Mouse (Mus musculus) R1 (cell line): ENCODE data around the gene Hs6st2.
A peak's percentile ranks its signal among the peaks of the same experiment; 100 is the strongest.

Experiments used
- DNase-seq: peaks from one replicate; pipeline ENCODE4 v3.0.0-alpha.2; 2018; ENCODE audit warnings: low read depth, low spot score

Hs6st2 gene

GRCm38 (mm10) chrX:51585444-51585843, 96.2 kb downstream of the Hs6st2 start:
- DNase-seq: no peak

DNA sequence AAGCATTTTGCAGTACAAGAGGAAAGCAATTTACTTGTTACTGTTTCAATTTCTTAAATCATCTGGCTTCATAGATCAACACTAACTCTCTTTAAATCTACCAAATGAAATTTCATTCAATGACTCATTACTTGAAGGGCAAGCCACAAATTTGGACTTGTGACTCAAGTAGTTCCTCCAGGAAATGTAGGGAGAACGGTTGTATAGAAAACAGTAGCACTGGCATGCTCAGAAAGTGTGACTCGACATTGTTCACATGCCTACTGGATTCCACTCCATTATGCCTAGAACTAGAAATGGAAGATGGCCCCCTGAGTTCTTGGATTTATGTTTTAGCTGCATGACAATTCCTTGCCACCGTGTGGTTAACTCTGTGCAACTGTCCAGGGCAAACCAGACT, 100.0 kb downstream of the Hs6st2 start:
- DNase-seq: no peak

- no peak for DNase-seq
Measured at GRCm38 (mm10) chrX:51561880-51562279, 119.8 kb downstream of the Hs6st2 start.

DNA sequence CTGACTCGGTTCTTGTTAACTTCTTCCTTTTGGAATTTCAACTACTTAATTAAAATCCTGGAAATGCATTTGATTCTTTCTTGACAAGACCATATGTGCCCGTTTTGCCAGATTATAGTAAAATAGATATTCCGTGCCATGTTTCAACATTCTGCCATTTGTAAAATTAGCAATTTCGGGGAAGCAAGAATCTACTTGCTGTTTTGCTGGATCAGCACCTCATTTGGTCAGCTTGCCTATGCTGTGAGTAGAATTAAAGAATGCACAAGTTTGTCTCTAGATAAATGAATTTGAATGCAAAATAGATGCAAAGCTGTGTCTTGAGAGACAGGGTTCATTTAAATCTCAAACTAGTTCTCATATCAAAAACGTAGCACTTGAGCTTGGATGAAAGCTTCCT, 142.0 kb downstream of the Hs6st2 start:
- DNase-seq: no peak

DNA sequence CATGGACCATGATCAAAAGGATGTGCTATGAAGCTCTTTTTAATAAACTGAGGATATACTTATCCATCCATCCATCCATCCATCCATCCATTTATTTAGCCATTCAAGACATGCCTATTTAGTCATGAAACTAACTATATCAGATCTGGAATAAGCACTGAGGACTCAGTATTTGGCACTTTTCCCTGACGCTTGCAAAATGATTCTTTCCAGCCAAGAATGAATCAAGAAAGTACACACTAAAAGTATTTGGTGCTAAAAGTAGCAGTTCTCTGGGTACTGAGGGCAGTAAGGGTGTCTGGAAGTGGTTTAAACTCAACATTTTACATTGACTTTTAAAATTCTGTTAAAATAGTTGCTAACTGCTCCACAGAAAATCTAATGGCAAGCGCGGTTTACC, 144.6 kb downstream of the Hs6st2 start:
- no peak for DNase-seq

- no peak for DNase-seq
Measured at GRCm38 (mm10) chrX:51535226-51535625, 146.4 kb downstream of the Hs6st2 start.

- no peak for DNase-seq
Measured at GRCm38 (mm10) chrX:51531136-51531535, 150.5 kb downstream of the Hs6st2 start.

GRCm38 (mm10) chrX:51528601-51529000, 153.1 kb downstream of the Hs6st2 start:
- DNase-seq: no peak

DNA sequence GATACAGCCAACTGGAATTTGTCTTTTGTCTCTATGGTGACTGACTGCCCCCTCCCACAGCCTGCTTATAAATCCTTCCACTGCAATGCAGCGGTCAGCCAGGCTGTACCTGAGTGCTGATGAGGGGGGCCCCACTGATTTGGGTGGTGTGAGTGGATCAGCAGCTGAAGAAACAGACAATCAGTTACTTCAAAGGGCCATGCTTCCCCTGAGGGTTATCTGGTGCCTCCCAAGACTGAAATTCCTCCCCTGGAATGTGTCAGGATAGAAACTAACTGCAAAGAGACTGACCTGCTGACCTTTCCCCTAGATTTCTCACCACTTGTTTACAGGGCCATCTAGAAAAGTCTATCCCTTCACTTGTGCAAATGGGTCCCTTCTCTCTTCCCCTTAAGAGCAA, 166.8 kb downstream of the Hs6st2 start:
- no peak for DNase-seq

- DNase-seq: no peak
Measured at GRCm38 (mm10) chrX:51506526-51506925, 175.1 kb downstream of the Hs6st2 start.

DNA sequence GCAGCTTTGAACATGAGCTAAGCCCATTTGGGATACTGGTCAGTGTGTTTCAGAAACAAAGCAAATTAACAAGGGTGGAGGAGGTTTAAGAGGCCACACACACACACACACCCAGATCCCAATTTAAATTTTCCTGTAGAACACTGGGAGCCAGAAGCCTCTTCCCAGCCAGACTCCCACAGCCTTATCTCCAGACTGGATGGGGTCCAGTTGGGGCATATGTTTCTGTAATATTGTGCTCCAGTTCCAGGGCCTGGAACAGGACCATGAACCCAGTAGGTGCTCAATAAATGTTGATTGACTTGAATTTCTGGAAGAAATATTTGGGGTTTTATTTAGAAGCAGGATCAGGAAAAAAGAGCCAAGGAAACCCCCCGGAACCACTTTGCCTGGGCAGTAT, 176.0 kb downstream of the Hs6st2 start:
- DNase-seq: no peak

DNA sequence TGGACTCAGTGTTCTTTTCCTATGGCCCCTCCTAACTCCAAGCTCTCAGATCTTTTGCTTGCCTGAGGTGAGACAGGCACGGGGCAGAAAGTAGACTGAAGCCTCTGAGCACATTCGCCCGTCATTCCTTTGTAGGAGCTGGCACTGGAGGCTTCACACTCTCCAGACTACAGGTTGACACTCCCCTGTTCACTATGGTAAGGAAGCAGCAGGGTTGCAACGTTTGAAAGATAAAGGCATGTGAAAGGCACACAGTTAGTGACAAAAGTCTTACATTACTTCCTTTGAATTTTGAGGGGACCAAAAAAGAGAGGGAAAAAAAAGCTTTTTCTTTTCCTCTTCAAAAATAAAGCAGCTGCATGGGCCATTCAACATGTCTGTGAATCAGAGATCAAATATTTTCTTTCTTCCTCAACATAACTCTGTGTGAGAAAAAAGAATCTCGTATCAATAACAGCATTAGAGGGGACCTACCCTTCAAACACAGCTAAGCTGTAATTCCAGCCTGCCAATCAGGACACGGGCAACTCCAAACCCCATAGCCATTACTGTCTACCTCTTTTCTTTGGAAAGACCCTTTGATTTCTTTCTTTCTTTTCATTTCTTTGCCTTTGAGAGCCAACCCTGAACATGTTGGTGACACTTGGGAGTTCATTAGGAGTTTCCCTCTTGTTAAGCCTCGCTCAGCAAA, 177.7 kb downstream of the Hs6st2 start:
- no peak for DNase-seq

DNA sequence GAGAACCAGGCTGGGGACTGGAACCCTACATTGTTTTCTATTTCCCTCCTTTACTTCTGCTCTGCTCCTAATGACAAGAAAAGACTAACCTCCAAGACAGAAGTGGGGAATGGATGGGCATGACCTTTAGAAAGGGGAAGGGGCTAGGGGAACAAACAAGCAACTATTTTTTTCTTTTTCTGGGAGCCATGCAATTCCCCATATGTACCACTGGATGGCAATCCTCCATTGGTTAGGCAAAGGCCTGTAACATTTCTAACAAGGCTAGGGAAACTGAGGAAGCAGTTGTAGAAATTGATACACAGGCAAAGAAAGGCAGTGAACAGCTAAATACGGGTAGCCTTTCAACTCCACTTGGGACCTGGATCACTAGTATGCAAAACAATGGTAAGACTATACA, 183.8 kb downstream of the Hs6st2 start:
- DNase-seq: peak; percentile 1

GRCm38 (mm10) chrX:51488374-51488773, 193.3 kb downstream of the Hs6st2 start:
- no peak for DNase-seq

- DNase-seq: no peak
Measured at GRCm38 (mm10) chrX:51469411-51469810, 212.2 kb downstream of the Hs6st2 start.

DNA sequence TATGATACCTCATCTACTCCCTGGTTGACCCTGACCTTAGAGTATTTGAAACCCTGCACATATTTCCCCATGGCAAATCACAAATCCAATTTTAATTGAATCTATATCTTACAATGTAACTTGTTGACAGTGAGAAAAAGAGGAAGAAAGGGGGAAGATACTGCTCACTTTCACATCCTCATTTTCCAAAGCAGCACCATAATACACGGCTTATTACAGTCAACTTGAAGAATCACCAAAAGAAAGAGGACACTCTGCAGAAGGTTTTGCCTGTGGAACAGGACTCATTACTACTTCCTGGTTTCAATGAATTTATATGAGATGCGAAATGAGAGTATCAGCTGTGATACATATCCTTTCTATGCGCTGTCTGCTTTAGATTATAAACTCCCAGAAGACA, 220.2 kb downstream of the Hs6st2 start:
- DNase-seq: no peak

DNA sequence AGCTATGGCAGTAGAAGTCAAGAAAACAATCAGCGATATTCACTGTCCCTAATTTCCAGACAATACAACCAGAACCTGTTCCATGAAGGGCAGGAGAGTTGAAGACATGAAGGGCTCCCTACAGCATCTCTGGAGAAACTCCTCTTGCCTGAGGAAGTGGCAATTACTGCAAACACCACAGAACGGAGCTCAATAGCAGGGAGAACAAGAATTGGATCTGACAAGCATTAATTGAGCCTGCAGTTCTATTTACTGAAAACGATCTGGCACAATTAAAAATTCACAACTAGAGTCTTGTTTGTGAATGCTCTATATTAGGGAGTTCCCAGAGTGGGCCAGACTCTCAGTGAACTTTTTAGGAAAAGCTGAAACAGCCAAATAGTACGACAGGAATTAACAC, 238.3 kb downstream of the Hs6st2 start:
- no peak for DNase-seq

DNA sequence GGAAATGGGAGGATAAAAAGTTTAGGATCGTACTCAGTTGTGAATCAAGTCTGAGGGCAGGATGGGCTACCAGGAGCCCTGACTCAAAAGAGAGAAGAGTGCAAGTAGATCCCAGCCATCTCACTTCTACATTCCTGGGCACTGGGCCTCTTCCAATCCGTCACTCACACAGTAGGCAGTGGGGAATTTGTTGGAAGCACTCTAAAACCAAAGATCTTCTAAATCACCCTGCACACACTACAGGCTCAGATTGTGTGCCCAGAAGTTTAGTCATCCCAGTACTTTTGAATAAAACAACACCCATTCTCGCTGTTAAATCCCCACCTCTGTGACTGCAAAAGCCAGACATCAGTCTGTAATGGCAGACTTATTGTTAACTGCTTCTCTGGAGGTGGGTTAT, 249.9 kb downstream of the Hs6st2 start:
- DNase-seq: no peak

- DNase-seq: no peak
Measured at GRCm38 (mm10) chrX:51425031-51425430, 256.6 kb downstream of the Hs6st2 start.

DNA sequence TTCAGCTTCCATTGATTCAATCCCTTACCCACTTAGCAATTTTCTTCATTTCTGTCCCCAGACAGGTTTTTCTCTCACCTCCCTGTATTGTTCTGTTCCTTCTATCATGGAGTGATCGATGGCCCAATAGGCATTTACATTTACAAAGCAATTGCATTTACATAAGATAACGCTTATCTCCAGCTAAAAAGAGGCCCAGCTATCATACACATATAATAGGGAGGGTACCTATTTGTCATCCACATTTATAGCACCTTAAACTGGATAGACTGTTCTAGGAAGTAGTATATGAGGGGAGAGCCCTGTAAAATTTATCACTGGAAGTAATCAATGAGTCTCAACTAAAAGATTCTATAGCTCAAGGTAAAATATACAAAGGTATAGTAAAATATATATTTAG, 271.4 kb downstream of the Hs6st2 start:
- no peak for DNase-seq

DNA sequence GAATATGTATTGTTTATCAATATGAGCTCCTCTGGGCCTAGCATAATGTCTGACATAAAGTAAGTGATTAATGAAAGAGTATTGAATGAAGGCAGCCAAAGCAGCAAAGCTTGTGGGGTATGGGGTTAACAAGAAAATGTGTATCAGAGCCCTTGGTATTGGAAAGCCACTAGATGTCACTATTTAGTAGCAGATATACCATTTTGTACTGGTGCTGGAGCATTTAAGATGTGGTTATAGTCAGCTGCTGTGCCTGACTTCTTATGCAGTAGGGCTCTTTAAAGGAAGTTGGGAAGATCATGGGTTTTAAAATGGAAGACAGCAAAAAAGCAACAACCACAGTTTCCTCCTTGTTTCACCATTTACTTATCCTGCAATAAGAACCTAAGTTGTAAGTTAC, 284.2 kb downstream of the Hs6st2 start:
- DNase-seq: peak; percentile 56

GRCm38 (mm10) chrX:51374670-51375069, 307.0 kb downstream of the Hs6st2 start:
- DNase-seq: peak; percentile 48

GRCm38 (mm10) chrX:51372477-51373239, 309.0 kb downstream of the Hs6st2 start:
- peak; percentile 1 for DNase-seq
